Mouse (Mus musculus) adrenal gland, adult (tissue): ENCODE data around the gene Sema7a.

Experiments used
- DNase-seq, 2 experiments: peaks; one replicate each; pipeline ENCODE4 v3.0.0; 2022 to 2023; ENCODE audit warnings: low spot score in 1 of 2; ENCODE audit not compliant: inconsistent age in 2 of 2

Sema7a gene

DNA sequence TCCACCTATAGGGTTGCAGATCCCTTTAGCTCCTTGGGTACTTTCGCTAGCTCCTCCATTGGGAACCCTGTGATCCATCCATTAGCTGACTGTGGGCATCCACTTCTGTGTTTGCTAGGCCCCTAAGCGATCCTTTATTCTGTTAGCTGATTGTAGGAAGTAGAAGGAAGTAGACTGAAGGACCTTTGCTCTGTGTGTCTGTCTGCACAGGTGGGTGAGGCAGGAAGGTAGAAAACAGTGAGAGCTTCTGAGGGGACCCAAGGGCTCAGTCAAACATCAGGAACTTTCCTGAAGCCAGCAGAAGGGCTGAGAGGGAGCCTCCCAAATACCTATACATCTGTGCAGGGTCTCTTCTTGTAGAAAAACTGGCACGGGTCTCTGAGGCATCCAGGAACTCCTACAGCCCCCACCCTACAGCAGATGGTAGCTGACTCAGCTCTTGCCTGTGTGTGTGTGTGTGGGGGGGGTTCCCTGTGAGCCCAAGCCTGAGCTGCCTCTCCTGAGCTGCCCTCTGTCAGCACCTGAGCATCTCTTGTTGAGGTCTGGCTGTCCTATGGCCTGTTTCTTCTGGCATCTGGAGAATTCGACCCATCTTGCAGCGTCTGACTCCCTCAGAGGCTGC is 35.4 kb downstream of the Sema7a start:
- DNase-seq = no peak

- no peak for DNase-seq
Observed at GRCm38 (mm10) chr9:57978025-57978424, 38.1 kb downstream of the Sema7a start.

- no peak for DNase-seq
Observed at GRCm38 (mm10) chr9:57978858-57979257, 38.9 kb downstream of the Sema7a start.

DNA sequence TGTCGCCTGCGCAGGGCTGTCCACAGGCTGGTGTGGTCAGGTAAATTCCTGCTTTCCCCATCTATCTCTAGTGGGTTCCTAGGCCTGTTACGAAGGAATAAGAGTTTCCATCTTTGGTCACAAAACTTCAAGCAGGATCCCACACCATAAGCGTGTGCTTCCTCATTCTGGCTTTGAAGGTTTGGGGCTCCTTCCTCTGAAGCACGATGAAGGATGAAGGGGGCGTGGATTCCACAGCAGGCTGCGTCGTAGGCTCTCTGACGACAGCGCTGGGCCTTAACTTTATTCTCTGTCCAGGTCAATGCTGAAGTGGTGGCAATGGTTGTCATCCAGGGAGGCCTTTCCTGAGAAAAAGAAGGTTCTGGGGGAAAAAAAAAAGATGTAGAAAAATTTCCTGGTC is 40.7 kb downstream of the Sema7a start:
- DNase-seq = no peak

DNA sequence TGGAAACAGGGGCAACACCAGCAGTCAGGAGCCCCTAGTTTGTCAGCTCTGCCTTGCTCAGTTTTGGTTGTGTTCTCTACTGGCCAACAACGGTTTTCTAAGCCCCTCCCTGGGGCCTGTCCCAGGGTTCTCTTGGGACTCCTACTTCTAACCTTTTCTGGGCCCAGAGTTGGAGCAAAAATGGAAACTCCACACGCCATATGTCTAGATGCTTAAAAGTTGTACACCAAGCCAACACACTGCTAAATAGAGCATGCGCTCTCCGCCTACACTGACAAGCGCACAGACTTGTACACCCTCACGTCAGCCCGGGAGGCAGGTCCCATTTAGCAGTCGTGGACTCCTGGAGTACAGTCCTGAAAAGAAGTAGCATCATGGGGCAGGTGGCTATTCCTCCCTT is 45.4 kb downstream of the Sema7a start:
- DNase-seq = no peak

- DNase-seq = no peak
Observed at GRCm38 (mm10) chr9:57986293-57986692, 46.4 kb downstream of the Sema7a start.

- no peak for DNase-seq
Observed at GRCm38 (mm10) chr9:57988098-57988497, 48.2 kb downstream of the Sema7a start.

DNA sequence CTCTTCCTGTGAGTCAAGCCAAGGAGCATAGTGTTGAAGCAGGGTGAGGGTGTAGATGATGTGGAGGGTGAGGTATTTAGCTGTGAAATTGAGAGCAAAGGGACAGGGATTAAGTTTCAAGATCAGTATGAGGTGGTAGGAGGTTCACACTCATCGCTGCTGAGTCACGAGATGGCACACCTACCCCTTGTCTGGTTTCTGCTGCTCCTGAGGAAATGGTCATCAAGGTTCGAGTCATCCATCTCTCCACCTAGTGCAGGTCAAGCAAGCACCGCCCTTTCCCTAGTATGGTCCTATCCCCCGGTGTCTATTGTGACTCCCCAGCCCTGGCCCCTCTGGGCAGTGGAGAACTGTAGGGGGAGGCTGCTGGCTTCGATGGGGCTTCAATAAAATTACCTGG is 49.4 kb downstream of the Sema7a start:
- DNase-seq = no peak

- peak; percentile 64 to 83 for DNase-seq
Observed at GRCm38 (mm10) chr9:57990438-57991110, 50.7 kb downstream of the Sema7a start.

GRCm38 (mm10) chr9:57992060-57992459 is 52.1 kb downstream of the Sema7a start:
- DNase-seq = no peak

GRCm38 (mm10) chr9:57992781-57993591 is 53.1 kb downstream of the Sema7a start:
- DNase-seq = no peak

DNA sequence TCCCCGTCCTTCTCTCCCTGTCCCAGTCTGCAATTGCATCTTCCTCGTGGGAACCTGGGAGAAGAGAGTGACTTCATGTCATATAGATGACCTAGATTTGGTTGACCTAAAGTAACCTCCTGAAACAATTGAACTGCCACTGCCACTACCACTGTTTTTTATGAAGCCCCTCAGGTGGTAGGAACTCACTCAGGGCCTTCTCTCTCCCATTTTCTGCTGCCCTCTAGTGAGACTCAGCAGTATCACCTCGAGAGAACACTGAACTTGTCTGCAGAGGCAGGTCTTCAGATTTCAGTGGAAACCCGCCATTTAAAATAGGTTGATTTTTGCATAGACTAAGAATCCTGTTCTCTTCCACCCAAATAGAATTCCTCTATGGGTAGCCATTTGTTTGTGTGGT is 55.4 kb downstream of the Sema7a start:
- DNase-seq = peak in 1 of 2 experiments; percentile 62

GRCm38 (mm10) chr9:57997511-57998031 is 57.7 kb downstream of the Sema7a start:
- no peak for DNase-seq

- DNase-seq = peak; percentile 73 to 87
Observed at GRCm38 (mm10) chr9:57998032-57998659, 58.2 kb downstream of the Sema7a start.

DNA sequence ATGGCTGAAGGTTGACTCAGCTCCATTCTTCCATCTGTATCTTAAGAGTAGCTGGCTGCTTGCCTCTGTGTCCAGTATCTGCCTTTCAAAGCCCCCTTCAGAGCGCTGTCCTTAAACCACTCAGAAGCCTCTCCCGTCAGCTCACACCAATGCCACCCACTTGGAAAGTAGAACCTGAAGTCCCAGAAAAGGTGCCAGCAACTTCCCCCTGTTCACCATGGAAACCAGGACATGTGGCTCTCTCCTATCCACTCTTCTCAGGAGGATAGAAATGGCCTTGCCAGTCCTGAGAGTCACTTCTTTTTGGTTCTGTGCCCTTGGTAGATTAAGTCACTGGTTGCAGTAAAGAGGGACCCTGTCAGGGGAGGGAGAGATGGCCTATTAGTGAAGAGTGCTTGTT is 58.8 kb downstream of the Sema7a start:
- DNase-seq = peak; percentile 54 to 78

DNA sequence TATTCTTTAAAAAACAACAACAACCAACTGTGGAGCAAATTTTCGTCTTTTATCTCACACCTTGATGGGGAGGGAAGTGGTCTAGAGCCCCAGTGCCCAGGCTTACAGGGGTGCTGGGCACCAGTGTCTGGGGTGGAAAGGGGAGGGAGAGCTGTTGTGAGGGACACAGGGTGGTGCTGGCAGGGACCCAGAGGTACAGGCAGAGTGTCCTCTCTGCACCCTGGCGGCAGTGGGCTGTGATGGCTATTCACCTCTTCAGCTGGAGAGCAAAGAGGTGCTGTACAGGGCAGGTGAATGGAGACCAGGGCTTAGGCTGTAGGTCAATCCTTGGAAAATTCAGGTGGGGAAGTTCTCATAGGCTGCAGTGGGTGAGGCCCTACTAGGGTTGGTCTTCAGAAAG is 59.8 kb downstream of the Sema7a start:
- DNase-seq = peak; percentile 83 to 88

DNA sequence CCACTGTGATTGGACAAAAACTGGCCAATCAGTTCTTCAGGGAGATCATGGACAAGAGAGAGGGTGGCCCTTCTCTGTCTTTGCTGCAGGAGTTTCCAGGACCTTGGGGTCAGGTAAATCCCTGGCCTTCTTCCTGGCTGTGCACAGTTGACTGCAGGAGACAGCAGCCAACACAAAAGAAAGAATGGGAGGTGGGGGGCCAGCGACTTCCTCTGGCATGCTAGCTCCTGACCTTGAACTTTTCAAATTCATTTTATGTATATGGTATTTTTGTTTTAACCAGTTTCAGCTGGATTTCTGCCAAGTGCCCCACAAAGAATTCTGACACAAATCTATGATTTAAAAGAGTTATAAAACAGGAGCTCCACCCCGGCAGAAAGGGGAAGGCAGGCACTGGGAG is 63.4 kb downstream of the Sema7a start:
- DNase-seq = peak; percentile 86 to 92

GRCm38 (mm10) chr9:58005753-58006461 is 66.0 kb downstream of the Sema7a start, which contains the start of gene Cyp11a1:
Cyp11a1 (plus strand) TSS chr9:58006411.
- DNase-seq = no peak

GRCm38 (mm10) chr9:58008336-58009014 is 68.6 kb downstream of the Sema7a start:
- peak in 1 of 2 experiments; percentile 50 for DNase-seq

DNA sequence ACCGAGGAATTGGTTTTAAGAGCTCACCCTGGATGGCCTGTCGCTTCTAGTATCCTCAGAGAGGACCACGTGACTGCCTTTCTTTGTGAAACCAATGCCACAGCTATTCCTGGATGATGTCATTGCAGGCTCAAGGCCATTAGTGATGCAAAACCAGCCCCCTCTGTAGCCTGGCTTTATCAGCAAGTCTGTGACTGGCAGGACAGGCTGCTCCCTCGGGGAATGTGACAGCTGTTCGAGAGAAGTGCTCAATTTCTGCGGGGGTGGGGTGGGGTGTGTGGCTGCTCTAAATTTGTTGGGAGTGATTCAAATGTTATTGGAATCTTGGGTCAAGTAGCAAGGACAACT is 69.1 kb downstream of the Sema7a start:
- DNase-seq = peak; percentile 96 to 97
